Mouse (Mus musculus): ENCODE results near the gene Mylip. TPM values are rescaled to one million over a fixed set of nuclear protein-coding genes. Genes with fewer than 3 reads are reported as not detected.

The Mylip gene
- total RNA-seq, 2 experiments from 2014 or later, result 30.9 to 55.8 TPM

GRCm38 (mm10) chr13:45418986-45419385, 29.4 kb downstream of the Mylip start:
- no peak for ATAC-seq (replicated peaks; ENCODE audit: low FRiP score, poor library complexity, severe bottlenecking)

- no peak for ATAC-seq (replicated peaks; ENCODE audit: low FRiP score, poor library complexity, severe bottlenecking)
These were observed 32.7 kb downstream of the Mylip start for GRCm38 (mm10) chr13:45422251-45422650.

- no peak for ATAC-seq (replicated peaks; ENCODE audit: low FRiP score, poor library complexity, severe bottlenecking)
These were observed 33.2 kb downstream of the Mylip start for GRCm38 (mm10) chr13:45422709-45423108.

- ATAC-seq (replicated peaks; ENCODE audit: low FRiP score, poor library complexity, severe bottlenecking), result no peak
These were observed 34.4 kb downstream of the Mylip start for GRCm38 (mm10) chr13:45423905-45424304.

GRCm38 (mm10) chr13:45429239-45429638, 39.7 kb downstream of the Mylip start:
- ATAC-seq (replicated peaks; ENCODE audit: low FRiP score, poor library complexity, severe bottlenecking), result no peak

GRCm38 (mm10) chr13:45437134-45437533, 47.6 kb downstream of the Mylip start:
- no peak for ATAC-seq (replicated peaks; ENCODE audit: low FRiP score, poor library complexity, severe bottlenecking)

- no peak for ATAC-seq (replicated peaks; ENCODE audit: low FRiP score, poor library complexity, severe bottlenecking)
These were observed 49.3 kb downstream of the Mylip start for GRCm38 (mm10) chr13:45438853-45439252.

GRCm38 (mm10) chr13:45440226-45440625, 50.7 kb downstream of the Mylip start:
- ATAC-seq (replicated peaks; ENCODE audit: low FRiP score, poor library complexity, severe bottlenecking), result no peak

- ATAC-seq (replicated peaks; ENCODE audit: low FRiP score, poor library complexity, severe bottlenecking), result 0 out of 2 replicates have a peak, but pooled peaks have one; percentile 48
These were observed 52.9 kb downstream of the Mylip start for GRCm38 (mm10) chr13:45442451-45442850.

- no peak for ATAC-seq (replicated peaks; ENCODE audit: low FRiP score, poor library complexity, severe bottlenecking)
These were observed 53.5 kb downstream of the Mylip start for GRCm38 (mm10) chr13:45442918-45443535.

- ATAC-seq (replicated peaks; ENCODE audit: low FRiP score, poor library complexity, severe bottlenecking), result no peak
These were observed 54.7 kb downstream of the Mylip start for GRCm38 (mm10) chr13:45444220-45444619.

GRCm38 (mm10) chr13:45444652-45445051, 55.1 kb downstream of the Mylip start:
- no peak for ATAC-seq (replicated peaks; ENCODE audit: low FRiP score, poor library complexity, severe bottlenecking)

GRCm38 (mm10) chr13:45446636-45447035, 57.1 kb downstream of the Mylip start:
- ATAC-seq (replicated peaks; ENCODE audit: low FRiP score, poor library complexity, severe bottlenecking), result no peak

GRCm38 (mm10) chr13:45452437-45452836, 62.9 kb downstream of the Mylip start:
- ATAC-seq (replicated peaks; ENCODE audit: low FRiP score, poor library complexity, severe bottlenecking), result no peak

- no peak for ATAC-seq (replicated peaks; ENCODE audit: low FRiP score, poor library complexity, severe bottlenecking)
These were observed 63.5 kb downstream of the Mylip start for GRCm38 (mm10) chr13:45453033-45453432.

GRCm38 (mm10) chr13:45454044-45454443, 64.5 kb downstream of the Mylip start:
- ATAC-seq (replicated peaks; ENCODE audit: low FRiP score, poor library complexity, severe bottlenecking), result no peak

GRCm38 (mm10) chr13:45454641-45455040, 65.1 kb downstream of the Mylip start:
- no peak for ATAC-seq (replicated peaks; ENCODE audit: low FRiP score, poor library complexity, severe bottlenecking)

GRCm38 (mm10) chr13:45455108-45455861, 65.7 kb downstream of the Mylip start:
- no peak for ATAC-seq (replicated peaks; ENCODE audit: low FRiP score, poor library complexity, severe bottlenecking)

GRCm38 (mm10) chr13:45455862-45456192, 66.3 kb downstream of the Mylip start:
- no peak for ATAC-seq (replicated peaks; ENCODE audit: low FRiP score, poor library complexity, severe bottlenecking)

GRCm38 (mm10) chr13:45457459-45457858, 67.9 kb downstream of the Mylip start:
- ATAC-seq (replicated peaks; ENCODE audit: low FRiP score, poor library complexity, severe bottlenecking), result no peak

GRCm38 (mm10) chr13:45460177-45460576, 70.6 kb downstream of the Mylip start:
- no peak for ATAC-seq (replicated peaks; ENCODE audit: low FRiP score, poor library complexity, severe bottlenecking)
